Mouse (Mus musculus) hindbrain, postnatal 0 days (tissue): ENCODE data around the gene Prm1. TPM values are rescaled to one million over a fixed set of nuclear protein-coding genes. Genes with fewer than 3 reads are reported as not detected.

Source experiments
- ATAC-seq: fragments of 200-750 bp; cut with Nextera tagmentation; 2 replicates; pipeline ENCODE4 v1.8.0; 2017; ENCODE audit warnings: mild to moderate bottlenecking, moderate TSS enrichment, moderate library complexity
- DNase-seq: peaks from one replicate; pipeline ENCODE4 v3.0.0-alpha.2; 2015; ENCODE audit warnings: low spot score
- H3K27ac ChIP-seq: fragments of 300-500 bp; sonication (generic); 2 replicates; pipeline ENCODE4 v1.5.1; 2014; ENCODE audit warnings: mild to moderate bottlenecking
- H3K27me3 ChIP-seq: fragments of 300-500 bp; sonication (generic); 2 replicates; pipeline ENCODE4 v1.6.1; 2014; ENCODE audit warnings: low read length, mixed read lengths; ENCODE audit not compliant: insufficient read depth
- H3K36me3 ChIP-seq: fragments of 300-500 bp; sonication (generic); 2 replicates; pipeline ENCODE4 v1.6.1; 2014; ENCODE audit warnings: low read length, mixed read lengths; ENCODE audit not compliant: insufficient read depth
- H3K4me1 ChIP-seq: fragments of 300-500 bp; sonication (generic); 2 replicates; pipeline ENCODE4 v1.6.1; 2014; ENCODE audit warnings: antibody characterized with exemption, low read length, mixed read lengths; ENCODE audit not compliant: insufficient read depth
- H3K4me2 ChIP-seq: fragments of 300-500 bp; sonication (generic); 2 replicates; pipeline ENCODE4 v1.6.1; 2014; ENCODE audit warnings: low read depth, mild to moderate bottlenecking, low read length, moderate library complexity, mixed read lengths
- H3K4me3 ChIP-seq: fragments of 300-500 bp; sonication (generic); 2 replicates; pipeline ENCODE4 v1.5.1; 2014; ENCODE audit warnings: low read length
- H3K9ac ChIP-seq: fragments of 300-500 bp; sonication (generic); replicated peaks from 2 replicates; pipeline ENCODE4 v1.6.1; 2014; ENCODE audit warnings: mild to moderate bottlenecking, low read length, moderate library complexity, mixed read lengths
- H3K9me3 ChIP-seq: fragments of 300-500 bp; sonication (generic); 2 replicates; pipeline ENCODE4 v1.6.1; 2016; ENCODE audit warnings: low read length, mixed read lengths
- CTCF ChIP-seq: IDR thresholded peaks from 2 replicates; pipeline ENCODE4 v1.5.1; 2016; ENCODE audit warnings: antibody characterized with exemption, control low read depth, low read depth
- WGBS: fragments of 180-500 bp; shearing (Covaris S2); extraction: QIAGEN DNeasy Blood & Tissue Kit; methylation state at CpG from one replicate; pipeline ENCODE4 v1.1.7; 2014; 5-methylcytosine and 5-hydroxymethylcytosine counted together
- polyA plus RNA-seq: library from polyadenylated mRNA; unstranded; fragments of >200 nt; fragmentation: Nextera tagmentation; extraction: Ambion mirVana; gene quantifications from 2 replicates; pipeline ENCODE4 v1.2.1, GENCODE M21; 2015
- total RNA-seq: library from RNA; depleted of rRNA; stranded (reverse); fragments of >200 nt; gene quantifications from 2 replicates; pipeline ENCODE4 v1.2.3, GENCODE M21; 2014

Gene Prm1
- total and polyA plus RNA-seq, 2 experiments from 2014 or later, result 0.70 TPM; not detected in 1

DNA sequence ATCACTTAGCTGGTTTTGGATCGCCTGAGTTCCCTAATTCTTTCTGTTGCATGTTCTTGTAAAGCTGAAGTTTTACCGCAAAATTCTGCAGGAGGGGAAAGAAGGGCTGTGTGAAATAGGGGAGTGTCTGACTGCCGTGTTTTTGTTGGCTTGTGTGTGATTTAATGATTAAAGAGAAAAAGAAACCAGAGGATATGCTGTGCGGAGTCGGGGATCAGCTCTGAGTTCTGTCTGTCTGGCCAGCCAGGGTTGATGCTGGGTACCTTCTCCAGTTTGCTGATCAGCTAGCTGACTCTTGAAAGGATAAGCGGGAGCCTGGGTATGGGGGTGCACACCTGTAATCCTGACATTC, 38.7 kb upstream of the Prm1 start:
- peak overlapping the region; percentile 46 for H3K4me2 ChIP-seq
- DNase-seq (no peak), ATAC-seq (no peak)
- WGBS, result 62% methylated on average over 6 of the region's 6 CpGs
- H3K27me3 ChIP-seq, result no peaks in the 10 kb centered on the region
- H3K4me3 ChIP-seq, result no peak overlapping the region
- TF ChIP-seq CTCF, result no peak
- H3K9me3 ChIP-seq, result no peaks in the 10 kb centered on the region
- H3K27ac ChIP-seq, result no peak overlapping the region
- peak overlapping the region; percentile 2; the same call in 1 of the 2 replicates for H3K9ac ChIP-seq
- H3K4me1 ChIP-seq, result peaks cover 7% of the 10 kb centered on the region; the same call in 1 of the 2 replicates
- H3K36me3 ChIP-seq, result no peaks in the 10 kb centered on the region

GRCm38 (mm10) chr16:10843486-10844318, 38.1 kb upstream of the Prm1 start:
- H3K4me3 ChIP-seq, result no peak overlapping the region
- peak; percentile 42 for DNase-seq

GRCm38 (mm10) chr16:10842282-10842855, 36.7 kb upstream of the Prm1 start:
- Histone ChIP-seq H3K9ac (no peak overlapping the region), H3K4me1 (peaks cover 7% of the 10 kb centered on the region; the same call in 1 of the 2 replicates), H3K9me3 (no peaks in the 10 kb centered on the region), H3K36me3 (no peaks in the 10 kb centered on the region), H3K4me3 (no peak overlapping the region), H3K27ac (no peak overlapping the region), H3K27me3 (no peaks in the 10 kb centered on the region), H3K4me2 (no peak overlapping the region)
- DNase-seq, result no peak
- WGBS, result 47% methylated on average over 4 of the region's 4 CpGs
- no peak for TF ChIP-seq CTCF
- ATAC-seq, result no peak

More at GRCm38 (mm10) chr16:10843486-10844318, 38.1 kb upstream of the Prm1 start:
- Histone ChIP-seq H3K4me1 (peaks cover 7% of the 10 kb centered on the region; the same call in 1 of the 2 replicates), H3K36me3 (no peaks in the 10 kb centered on the region), H3K27ac (no peak overlapping the region; the same call in 1 of the 2 replicates), H3K4me2 (peak overlapping the region; percentile 46), H3K27me3 (no peaks in the 10 kb centered on the region), H3K9ac (peak overlapping the region; percentile 2; the same call in 1 of the 2 replicates), H3K9me3 (no peaks in the 10 kb centered on the region)
- peak; percentile 73 for ATAC-seq
- WGBS, result 18% methylated on average over 18 of the region's 18 CpGs
- TF ChIP-seq CTCF, result no peak

DNA sequence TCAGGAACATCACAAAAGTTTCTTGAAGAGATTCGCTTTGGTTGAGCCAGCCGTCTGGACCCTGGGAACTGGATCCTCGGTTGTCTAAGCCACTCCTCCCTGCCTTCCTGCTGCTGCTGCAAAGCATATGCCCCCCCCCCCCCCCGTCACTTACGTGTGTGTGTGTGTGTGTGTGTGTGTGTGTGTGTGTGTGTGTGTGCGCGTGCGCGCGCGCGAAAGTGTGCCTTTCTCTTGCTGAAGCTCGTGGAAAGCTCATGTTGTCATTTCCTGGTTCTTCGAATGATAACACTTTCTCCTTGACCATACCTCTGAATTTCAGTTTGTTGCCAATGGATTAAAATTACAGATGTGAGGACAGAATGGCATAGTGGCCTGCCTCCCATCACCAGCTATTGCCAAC, 34.4 kb upstream of the Prm1 start:
- H3K9ac ChIP-seq, result no peak overlapping the region
- 87% methylated on average over 14 of the region's 14 CpGs for WGBS

DNA sequence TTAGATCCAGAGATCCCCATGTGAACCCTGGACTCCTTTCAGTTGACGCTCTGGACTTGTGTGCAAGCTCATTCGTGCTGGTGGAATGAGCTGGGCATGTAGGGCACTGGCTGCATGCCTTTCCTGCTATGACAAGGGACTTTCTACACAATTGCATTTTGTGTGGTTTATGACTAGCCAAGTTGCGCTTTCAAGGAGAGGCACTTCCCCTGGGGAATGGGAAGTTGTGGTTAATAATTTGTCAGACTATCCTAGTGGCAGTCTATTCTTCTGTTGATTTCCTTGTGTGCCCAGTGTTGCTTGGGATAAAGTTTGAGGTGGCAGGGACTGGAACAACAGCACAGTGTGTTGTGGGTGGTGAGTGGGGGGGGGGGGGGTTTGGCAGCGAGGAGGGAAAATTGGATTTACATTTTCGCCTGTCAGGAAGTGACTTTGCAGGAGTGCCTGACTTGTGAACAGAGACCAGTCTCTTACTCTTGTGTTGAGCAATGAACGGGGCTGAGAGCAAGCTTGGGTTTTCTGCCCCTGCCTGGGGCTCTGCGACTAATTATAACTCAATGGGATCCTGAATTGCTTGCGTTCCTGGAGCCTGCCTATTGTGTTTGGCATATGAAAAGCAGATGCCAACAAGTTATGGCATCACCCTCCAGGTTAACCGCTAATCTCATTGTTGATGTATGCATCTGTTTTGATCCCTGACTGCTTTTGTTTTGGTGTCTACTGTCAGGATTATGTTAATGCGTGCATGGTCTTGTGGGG, 33.0 kb upstream of the Prm1 start:
- no peak overlapping the region for H3K27ac ChIP-seq
- no peaks in the 10 kb centered on the region for H3K27me3 ChIP-seq
- H3K4me2 ChIP-seq, result no peak overlapping the region
- H3K9me3 ChIP-seq, result no peaks in the 10 kb centered on the region
- ATAC-seq, result no peak
- H3K4me3 ChIP-seq, result no peak overlapping the region
- no peak for DNase-seq
- no peak for TF ChIP-seq CTCF
- no peaks in the 10 kb centered on the region for H3K36me3 ChIP-seq
- no peak overlapping the region for H3K9ac ChIP-seq
- H3K4me1 ChIP-seq, result 0 out of 2 replicates have a peak, but pooled peaks cover 4% of the 10 kb centered on the region
- 25% methylated on average over 10 of the region's 10 CpGs for WGBS

More for the DNA sequence above, 34.4 kb upstream of the Prm1 start:
- Histone ChIP-seq H3K4me2 (no peak overlapping the region), H3K36me3 (no peaks in the 10 kb centered on the region), H3K4me3 (no peak overlapping the region), H3K27ac (no peak overlapping the region), H3K9me3 (no peaks in the 10 kb centered on the region), H3K27me3 (no peaks in the 10 kb centered on the region), H3K4me1 (peaks cover 7% of the 10 kb centered on the region; the same call in 1 of the 2 replicates)
- DNase-seq, result no peak
- no peak for TF ChIP-seq CTCF
- ATAC-seq, result no peak

DNA sequence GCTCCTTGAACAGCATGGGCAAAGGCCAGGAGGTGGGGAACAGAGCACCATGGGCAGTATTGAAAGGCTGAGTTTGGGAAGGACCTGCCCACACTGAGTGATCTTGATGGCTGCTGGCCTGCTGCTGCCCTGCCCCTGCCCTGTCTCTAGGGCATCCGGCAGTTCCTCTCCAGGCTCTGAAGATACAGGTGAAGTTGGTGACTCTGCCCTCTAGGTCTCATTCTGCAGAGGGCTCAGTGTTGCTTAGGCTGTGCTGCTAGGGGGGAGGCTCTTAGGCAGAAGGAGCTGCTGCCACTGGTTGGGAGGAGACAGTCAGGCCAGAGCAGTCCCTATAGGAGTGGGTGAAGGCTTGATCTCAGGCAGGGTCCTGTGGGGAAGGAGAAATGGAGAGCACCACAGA, 32.3 kb upstream of the Prm1 start:
- DNase-seq, result no peak
- 83% methylated on average over 1 of the region's 1 CpGs for WGBS
- ATAC-seq, result no peak
- Histone ChIP-seq H3K9me3 (no peaks in the 10 kb centered on the region), H3K4me3 (no peak overlapping the region), H3K9ac (no peak overlapping the region), H3K27ac (no peak overlapping the region), H3K27me3 (no peaks in the 10 kb centered on the region), H3K4me1 (no peaks in the 10 kb centered on the region), H3K4me2 (no peak overlapping the region), H3K36me3 (no peaks in the 10 kb centered on the region)
- TF ChIP-seq CTCF, result no peak
